Mouse (Mus musculus) heart, postnatal 4 days (tissue): ENCODE measurements around the gene Il1a. TPM values are rescaled to one million over a fixed set of nuclear protein-coding genes. Genes with fewer than 3 reads are reported as not detected.

ENCODE experiments used
- DNase-seq: peaks from one replicate; pipeline ENCODE4 v3.0.0; 2021
- total RNA-seq, 2 experiments: library from RNA; stranded (reverse); gene quantifications; 2 replicates each; pipeline ENCODE4 v1.2.3; 2021

The Il1a gene
- total RNA-seq, 2 experiments from 2014 or later, result 0.14 TPM; not detected in 1

DNA sequence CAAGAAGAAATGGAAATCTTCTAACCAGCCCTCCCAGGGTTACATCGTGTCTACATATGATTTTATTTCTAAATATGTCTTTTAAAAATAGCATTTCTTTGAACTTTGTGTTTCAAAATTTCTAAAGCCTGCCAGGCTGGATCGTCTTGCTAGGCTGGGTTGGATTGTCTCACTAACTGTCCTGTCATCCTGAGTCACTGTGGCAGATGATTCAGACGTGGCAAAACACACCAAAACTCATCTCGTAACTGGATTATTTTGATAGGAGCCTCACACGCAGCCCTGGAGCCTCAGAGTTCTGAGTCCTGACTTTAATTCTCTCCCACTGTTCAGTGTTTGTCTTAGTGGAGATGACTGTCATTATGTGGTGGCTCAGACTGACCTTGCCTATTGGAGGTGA lies 46.7 kb downstream of the Il1a start:
- no peak for DNase-seq

DNA sequence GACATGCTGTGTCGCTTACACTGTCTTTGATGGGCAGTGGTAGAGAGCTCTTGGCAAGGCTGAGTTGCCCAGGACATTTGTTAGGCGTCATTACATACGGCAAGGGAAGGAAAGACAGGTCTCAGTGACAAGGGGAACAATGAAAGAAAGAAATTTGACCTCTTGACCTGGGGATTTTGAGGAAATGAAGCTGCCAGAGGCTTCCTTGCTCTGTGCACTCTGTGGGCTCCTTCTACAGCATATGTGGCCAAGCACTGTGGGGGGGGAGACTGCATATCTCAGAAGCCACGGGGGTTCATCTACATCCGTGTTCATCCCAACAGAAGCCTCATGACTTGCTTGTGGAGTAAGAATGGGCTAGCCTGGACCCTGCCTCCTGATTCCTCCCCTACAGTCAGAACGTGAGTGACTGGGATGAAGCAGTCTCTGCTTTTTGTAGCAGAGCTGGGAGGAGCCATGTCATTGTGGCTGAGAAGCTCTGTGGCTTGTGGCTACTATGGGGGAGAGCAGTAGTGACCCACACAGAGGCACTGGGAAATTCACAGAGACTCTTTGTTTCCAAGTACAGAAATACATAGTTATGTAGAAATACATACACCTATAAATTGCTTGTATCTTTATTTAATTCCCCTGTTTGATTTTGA lies 48.5 kb downstream of the Il1a start:
- no peak for DNase-seq

DNA sequence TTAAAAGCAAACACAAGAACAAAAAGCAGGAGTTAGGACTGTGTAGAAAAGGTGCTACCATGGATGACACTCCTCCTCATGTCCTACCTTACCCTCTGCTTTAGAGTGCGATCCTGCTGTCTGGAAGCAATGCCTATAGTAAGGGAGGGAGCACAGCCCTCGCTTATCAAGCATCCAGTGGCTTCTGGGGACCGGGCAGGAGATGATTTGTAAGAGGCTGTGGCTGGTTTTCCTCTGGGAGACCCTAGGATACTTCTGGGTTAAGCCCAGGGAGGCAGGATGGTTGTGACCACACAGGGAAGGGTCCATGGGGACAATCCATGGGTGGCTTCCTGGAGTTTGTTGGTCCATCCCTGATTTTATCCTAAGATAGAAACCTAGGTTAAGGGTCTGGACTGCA lies 49.1 kb downstream of the Il1a start:
- DNase-seq, result no peak

DNA sequence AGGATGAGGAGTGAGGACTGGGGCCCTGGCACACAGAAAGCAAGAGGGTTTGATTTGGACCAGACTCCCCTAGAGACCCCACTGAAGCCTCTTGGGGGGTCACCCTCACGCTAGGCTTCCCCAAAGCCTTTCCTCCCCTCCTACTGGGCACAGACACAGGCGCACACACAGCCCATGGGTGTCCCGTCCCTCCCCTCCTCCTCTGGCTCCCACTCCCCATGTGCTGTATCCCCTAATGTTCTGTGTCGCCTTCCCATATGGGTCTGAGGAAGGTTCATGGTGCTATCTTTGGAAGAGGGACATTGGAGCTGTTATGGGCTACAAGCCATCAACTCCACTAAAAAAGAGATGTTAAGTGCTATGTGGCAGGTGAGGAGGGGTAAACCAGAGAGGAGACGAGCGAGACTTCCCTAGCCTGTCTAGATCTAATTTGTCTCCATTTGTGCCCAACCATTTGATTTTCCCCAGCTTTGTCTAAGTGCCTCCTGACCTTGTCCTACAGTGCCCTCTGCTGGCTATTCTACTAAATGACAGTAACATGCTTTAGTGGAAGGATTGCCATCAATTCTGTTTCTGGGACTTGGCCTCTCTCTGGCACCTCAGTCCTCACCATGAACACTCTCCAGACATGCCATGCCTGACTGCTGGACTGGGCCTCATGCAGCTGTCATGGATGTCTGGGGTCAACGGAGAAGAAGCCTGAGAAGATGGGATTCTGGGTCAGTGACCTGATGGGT lies 51.1 kb downstream of the Il1a start:
- DNase-seq, result peak; percentile 78

DNA sequence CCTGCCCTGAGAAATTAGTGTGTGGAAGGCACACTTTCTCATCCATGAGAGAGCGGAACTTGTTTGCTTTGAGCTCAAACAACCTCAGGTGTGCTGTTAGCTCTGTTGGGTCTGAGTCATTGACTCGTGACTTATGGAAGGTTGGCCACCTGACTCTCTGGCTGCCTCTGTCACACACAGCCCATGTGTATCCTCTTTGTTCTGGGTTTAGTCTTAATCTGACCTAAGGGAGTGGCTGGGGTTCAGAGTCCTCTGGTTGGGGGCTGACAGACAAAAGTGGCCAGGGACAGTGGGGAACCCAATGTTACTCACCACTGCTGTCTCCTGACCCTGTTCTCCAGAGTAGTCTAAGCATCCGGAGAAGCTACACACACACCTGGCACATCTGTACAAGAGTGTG lies 51.7 kb downstream of the Il1a start:
- DNase-seq, result no peak

DNA sequence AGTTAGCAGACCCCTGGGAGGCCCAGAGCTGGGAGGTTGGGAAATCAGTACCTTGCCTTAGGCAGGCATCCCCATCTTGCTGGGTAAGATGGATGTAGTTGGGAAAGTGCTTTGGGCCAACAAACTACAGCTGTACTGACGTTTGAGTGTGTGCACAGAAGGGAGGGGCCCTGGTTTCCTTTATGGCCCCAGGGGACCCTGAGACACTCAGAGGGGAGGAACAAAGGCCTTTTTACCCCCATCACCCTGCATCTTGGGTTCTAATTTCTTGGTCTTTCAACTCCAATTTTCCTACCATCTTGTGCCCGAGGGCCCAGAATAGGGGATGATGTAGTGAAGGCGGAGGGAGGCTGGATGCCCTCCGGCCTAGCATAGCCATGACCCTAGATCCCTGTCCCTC lies 53.8 kb downstream of the Il1a start:
- no peak for DNase-seq

DNA sequence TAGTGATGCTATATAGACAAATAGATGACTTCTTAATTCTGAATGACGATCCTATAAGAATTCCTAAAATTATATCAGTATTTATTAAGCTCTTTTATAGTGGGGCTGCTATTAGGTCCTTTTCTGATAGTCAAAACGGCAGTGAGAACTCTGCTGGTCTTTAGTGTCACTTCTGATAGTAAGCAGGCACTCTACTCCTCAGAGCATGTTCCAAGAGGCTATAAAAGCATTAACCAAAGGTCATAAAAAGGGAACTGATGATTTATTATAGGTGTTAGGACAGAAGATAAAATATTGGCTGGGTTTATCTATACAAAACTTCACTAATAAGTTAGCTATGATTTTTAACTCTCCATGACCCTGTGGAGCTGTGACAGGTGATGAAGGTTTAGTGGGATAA lies 55.7 kb downstream of the Il1a start:
- no peak for DNase-seq

DNA sequence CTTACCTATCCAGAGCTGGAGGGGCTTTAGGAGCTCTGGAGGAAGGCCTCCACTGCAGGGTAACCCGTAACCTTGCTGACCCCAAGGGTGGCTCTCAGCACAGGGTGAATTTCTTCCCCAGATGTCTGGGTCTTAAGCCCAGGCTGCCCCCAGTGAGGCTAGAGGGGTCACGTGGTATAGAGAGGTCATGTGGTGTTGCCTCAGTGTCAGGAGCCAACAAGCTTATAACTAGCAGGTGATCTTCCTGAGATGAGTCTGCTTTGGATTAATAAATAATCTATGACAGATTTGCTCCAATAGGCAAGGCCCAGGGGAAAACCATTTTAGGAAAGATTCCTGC lies 56.2 kb downstream of the Il1a start:
- no peak for DNase-seq

DNA sequence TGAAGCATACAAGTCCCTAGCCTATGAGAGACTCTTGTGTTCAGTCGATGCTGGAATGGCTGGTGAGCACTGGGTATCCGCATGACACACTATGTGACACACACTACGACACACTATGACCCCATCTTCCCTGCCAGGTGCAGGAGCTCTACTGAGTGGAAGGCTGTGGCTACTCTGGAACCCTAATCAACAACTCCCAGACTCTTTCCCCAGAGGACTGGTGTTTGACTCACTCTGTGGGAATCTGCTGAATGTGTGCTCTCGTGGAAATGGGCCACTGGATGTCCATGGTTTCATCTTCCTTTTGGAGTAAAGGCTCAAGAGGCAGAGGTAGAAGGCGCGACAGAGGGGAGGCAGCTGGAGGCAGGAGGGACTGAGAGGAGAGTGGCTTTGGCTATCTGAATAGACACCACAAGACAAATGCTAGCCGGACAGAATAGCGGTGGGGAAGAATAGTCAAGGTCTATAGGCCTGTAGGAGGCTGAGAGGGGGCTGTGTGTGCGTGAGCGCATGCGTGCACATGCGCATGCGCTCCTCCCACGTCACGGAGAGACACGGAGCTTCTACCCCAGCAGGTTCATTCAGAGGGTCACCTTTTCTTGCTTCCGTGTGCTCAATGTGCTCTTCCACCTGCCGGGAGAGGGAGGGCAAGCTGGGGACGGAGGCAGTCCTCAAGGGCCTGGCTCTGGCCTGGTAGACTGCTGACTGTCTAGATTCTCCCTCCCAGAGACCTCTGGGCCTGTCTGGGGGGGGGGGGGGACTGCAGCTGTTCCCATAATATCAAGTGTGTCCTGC lies 56.7 kb downstream of the Il1a start:
- DNase-seq, result no peak

Other genes with a start within 250 kb of the Il1a start
- 10 to 100 TPM; 18.7 to 18.9 TPM for gene Ttl, start 244.0 kb downstream of the Il1a start, total RNA-seq
- gene Polr1b, start 209.0 kb downstream of the Il1a start, total RNA-seq, result 10 to 100 TPM; 14.3 to 15.5 TPM
- 10 to 100 TPM in 1 of 2 experiments, 1 to 10 TPM in 1; 9.6 to 10.6 TPM for gene Chchd5, start 180.3 kb downstream of the Il1a start, total RNA-seq
- 10 to 100 TPM; 31.3 to 34.4 TPM for gene Slc20a1, start 111.2 kb downstream of the Il1a start, total RNA-seq
- gene Ckap2l, start 12.8 kb downstream of the Il1a start, total RNA-seq, result 10 to 100 TPM; 37.8 to 45.4 TPM
- under 1 TPM in 1 of 2 experiments, not detected in 1; 0.25 TPM for gene Il1b, start 61.2 kb upstream of the Il1a start, total RNA-seq
- not detected for gene F830045P16Rik, start 226.6 kb upstream of the Il1a start, total RNA-seq